Mouse (Mus musculus) c-Kit-positive CD71-positive TER-119-positive erythroid progenitor cells, embryonic 14.5 days (primary cell): Measurements from ENCODE around the gene Ndrg2.
A peak's percentile ranks its signal among the peaks of the same experiment; 100 is the strongest.
"Not testable (repeated sequence)": the region's sequence is repeated elsewhere in the genome, so short reads cannot be mapped to it uniquely, and the experiment has no call there.

Source experiments
- DNase-seq: peaks from one replicate; pipeline ENCODE4 v3.0.0-alpha.2; 2013; ENCODE audit warnings: low spot score

Gene Ndrg2

GRCm38 (mm10) chr14:51877517-51877916 is 36.4 kb downstream of the Ndrg2 start:
- peak; percentile 24 for DNase-seq

GRCm38 (mm10) chr14:51871741-51872140 is 42.2 kb downstream of the Ndrg2 start:
- no peak for DNase-seq

GRCm38 (mm10) chr14:51870756-51871155 is 43.2 kb downstream of the Ndrg2 start:
- DNase-seq, result no peak

GRCm38 (mm10) chr14:51863603-51864002 is 50.4 kb downstream of the Ndrg2 start:
- not testable (repeated sequence) for DNase-seq

- not testable (repeated sequence) for DNase-seq
These were observed 58.7 kb downstream of the Ndrg2 start for GRCm38 (mm10) chr14:51855280-51855679.
